Mouse (Mus musculus) hindbrain, embryonic 11.5 days (tissue): ENCODE measurements around the gene Acox3. TPM values are rescaled to one million over a fixed set of nuclear protein-coding genes. Genes with fewer than 3 reads are reported as not detected.

Experiments used
- ATAC-seq: fragments of 200-750 bp; cut with Nextera tagmentation; 2 replicates; pipeline ENCODE4 v1.8.0; 2017; ENCODE audit warnings: mild to moderate bottlenecking, moderate TSS enrichment, moderate library complexity; ENCODE audit not compliant: low FRiP score
- DNase-seq: peaks from one replicate; pipeline ENCODE4 v3.0.0-alpha.2; 2015; ENCODE audit warnings: low spot score
- H3K27ac ChIP-seq: fragments of 300-500 bp; sonication (generic); 2 replicates; pipeline ENCODE4 v1.5.1; 2014; ENCODE audit warnings: mild to moderate bottlenecking, low read depth, low read length
- H3K27me3 ChIP-seq: fragments of 300-500 bp; sonication (generic); 2 replicates; pipeline ENCODE4 v1.6.1; 2014; ENCODE audit warnings: mild to moderate bottlenecking, low read length, moderate library complexity, mixed read lengths; ENCODE audit not compliant: control insufficient read depth, insufficient read depth
- H3K36me3 ChIP-seq: fragments of 300-500 bp; sonication (generic); 2 replicates; pipeline ENCODE4 v1.6.1; 2014; ENCODE audit warnings: mild to moderate bottlenecking, low read length, moderate library complexity, mixed read lengths; ENCODE audit not compliant: control insufficient read depth, insufficient read depth
- H3K4me1 ChIP-seq: fragments of 300-500 bp; sonication (generic); replicated peaks from 2 replicates; pipeline ENCODE4 v1.6.1; 2014; ENCODE audit warnings: low read length, mixed read lengths; ENCODE audit not compliant: control insufficient read depth, insufficient read depth
- H3K4me2 ChIP-seq: fragments of 300-500 bp; sonication (generic); replicated peaks from 2 replicates; pipeline ENCODE4 v1.6.1; 2014; ENCODE audit warnings: mild to moderate bottlenecking, low read depth, low read length
- H3K4me3 ChIP-seq: fragments of 300-500 bp; sonication (generic); 2 replicates; pipeline ENCODE4 v1.5.1; 2014; ENCODE audit warnings: low read depth, low read length
- H3K9ac ChIP-seq: fragments of 300-500 bp; sonication (generic); 2 replicates; pipeline ENCODE4 v1.6.1; 2014; ENCODE audit warnings: low read depth, low read length
- H3K9me3 ChIP-seq: fragments of 300-500 bp; sonication (generic); 2 replicates; pipeline ENCODE4 v1.6.1; 2016; ENCODE audit warnings: low read length; ENCODE audit not compliant: control insufficient read depth
- WGBS: fragments of 180-500 bp; shearing (Covaris S2); extraction: QIAGEN DNeasy Blood & Tissue Kit; methylation state at CpG from one replicate; pipeline ENCODE4 v1.1.7; 2014; 5-methylcytosine and 5-hydroxymethylcytosine counted together
- polyA plus RNA-seq: library from polyadenylated mRNA; unstranded; fragments of >200 nt; fragmentation: Nextera tagmentation; extraction: Ambion mirVana; gene quantifications from 2 replicates; pipeline ENCODE4 v1.2.1, GENCODE M21; 2014

The Acox3 gene
- polyA plus RNA-seq, 1 experiment from 2014 or later, result 14.7 TPM

- DNase-seq (no peak), ATAC-seq (no peak)
- no peak overlapping the region for H3K27ac ChIP-seq
- no peak overlapping the region for H3K4me2 ChIP-seq
- no peaks in the 10 kb centered on the region for H3K9me3 ChIP-seq
- H3K4me1 ChIP-seq, result no peaks in the 10 kb centered on the region
- 54% methylated on average over 7 of the region's 7 CpGs for WGBS
- H3K9ac ChIP-seq, result no peak overlapping the region
- no peak overlapping the region for H3K4me3 ChIP-seq
- no peaks in the 10 kb centered on the region for H3K27me3 ChIP-seq
- H3K36me3 ChIP-seq, result no peaks in the 10 kb centered on the region
Observed at GRCm38 (mm10) chr5:35551855-35552837, 30.7 kb upstream of the Acox3 start.

DNA sequence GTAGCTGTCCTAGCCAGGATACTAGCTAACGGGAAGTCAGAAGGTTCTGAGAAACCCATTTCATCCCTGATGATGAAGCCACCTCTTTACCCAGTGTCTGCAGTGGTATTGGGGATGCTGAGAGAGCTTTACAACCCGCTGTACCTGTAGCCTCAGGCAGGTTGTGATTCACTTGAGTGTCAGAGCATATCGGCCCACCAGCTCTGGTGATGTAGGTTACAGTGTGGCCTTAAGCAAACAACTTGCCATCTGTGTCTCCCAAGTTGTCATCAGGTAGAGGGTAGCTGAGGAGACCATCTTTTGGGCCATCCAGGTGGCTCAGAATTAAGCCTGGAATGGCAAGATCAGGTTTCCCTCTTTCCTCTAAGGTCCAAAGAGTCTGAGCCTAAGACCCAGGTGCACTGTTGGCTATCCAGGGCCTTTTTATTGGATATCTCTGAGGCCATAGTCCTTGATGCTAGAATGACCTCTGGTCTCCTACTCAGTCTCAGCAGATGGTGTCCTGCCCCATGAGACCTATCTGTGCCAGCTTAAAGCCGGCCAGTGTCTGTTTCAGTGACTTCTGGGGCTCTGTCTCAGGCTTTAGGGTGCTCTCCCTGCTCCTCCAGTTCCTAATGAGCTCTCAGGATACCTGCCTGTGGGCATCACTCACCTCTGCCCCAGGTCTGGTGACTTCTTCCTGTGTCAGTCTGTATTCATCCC, 29.9 kb upstream of the Acox3 start:
- no peak overlapping the region for H3K4me2 ChIP-seq
- DNase-seq (no peak), ATAC-seq (no peak)
- no peaks in the 10 kb centered on the region for H3K27me3 ChIP-seq
- WGBS, result 78% methylated on average over 4 of the region's 4 CpGs
- H3K9ac ChIP-seq, result no peak overlapping the region
- H3K4me3 ChIP-seq, result no peak overlapping the region
- H3K27ac ChIP-seq, result no peak overlapping the region
- no peaks in the 10 kb centered on the region for H3K36me3 ChIP-seq
- H3K4me1 ChIP-seq, result no peaks in the 10 kb centered on the region
- H3K9me3 ChIP-seq, result no peaks in the 10 kb centered on the region

DNA sequence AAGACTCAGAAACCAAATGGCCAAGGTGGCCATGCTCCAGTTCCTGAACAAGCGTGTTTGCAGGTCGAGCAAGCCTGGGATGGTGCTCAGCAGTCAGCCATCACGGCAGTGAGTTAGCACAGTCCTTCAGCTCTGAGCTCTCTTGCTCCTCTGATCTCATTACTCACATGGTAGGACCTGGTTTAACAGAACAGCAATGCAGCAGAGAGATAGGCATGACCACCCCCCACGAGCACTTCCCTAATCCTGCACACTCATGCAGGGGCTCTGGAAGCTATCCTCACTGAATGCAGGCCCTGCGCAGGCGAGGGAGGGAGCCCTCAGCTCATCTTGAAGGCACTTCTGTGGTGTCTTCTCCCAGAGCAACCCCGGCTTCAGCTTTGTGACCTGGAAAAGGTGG, 26.4 kb upstream of the Acox3 start:
- H3K27me3 ChIP-seq, result no peaks in the 10 kb centered on the region
- H3K36me3 ChIP-seq, result no peaks in the 10 kb centered on the region
- H3K27ac ChIP-seq, result no peak overlapping the region
- no peaks in the 10 kb centered on the region for H3K4me1 ChIP-seq
- H3K4me2 ChIP-seq, result no peak overlapping the region
- ATAC-seq (no peak), DNase-seq (no peak)
- no peak overlapping the region for H3K4me3 ChIP-seq
- no peaks in the 10 kb centered on the region for H3K9me3 ChIP-seq
- H3K9ac ChIP-seq, result no peak overlapping the region
- WGBS, result 88% methylated on average over 7 of the region's 7 CpGs

DNA sequence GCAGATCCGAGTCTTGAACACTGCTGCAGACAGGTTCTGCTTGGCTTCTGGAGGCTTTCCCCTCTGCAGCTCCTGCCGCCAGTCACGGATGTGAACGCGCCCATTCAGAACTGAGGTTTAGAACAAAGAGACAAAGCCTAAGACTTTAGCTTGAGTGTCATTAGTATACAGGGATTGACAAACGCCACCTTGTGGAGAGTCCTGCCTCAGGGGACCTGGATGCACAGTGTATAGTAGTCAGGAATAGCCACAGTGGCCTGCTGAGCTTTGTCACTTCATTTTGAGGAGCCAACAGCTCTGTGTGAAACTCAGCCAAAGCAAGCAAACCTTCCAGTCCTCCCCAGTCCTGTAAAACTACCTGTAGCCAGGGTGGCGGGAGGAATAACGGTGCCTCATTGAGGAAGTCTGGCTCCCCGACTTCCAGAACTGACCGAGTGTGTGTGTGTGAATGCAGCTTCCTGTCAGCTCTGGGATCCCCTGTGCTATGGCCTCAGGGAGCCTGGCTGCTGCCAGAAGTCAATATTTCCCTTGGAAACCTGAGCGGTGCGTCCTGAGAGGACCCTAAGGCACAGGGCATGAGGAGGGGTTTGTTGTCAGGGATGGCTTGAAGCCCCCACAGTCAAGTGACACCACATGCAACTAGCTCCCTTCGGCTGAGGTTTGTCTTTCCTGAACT, 24.8 kb upstream of the Acox3 start:
- DNase-seq (peak; percentile 44), ATAC-seq (no peak)
- Histone ChIP-seq H3K27ac (no peak overlapping the region), H3K4me1 (no peaks in the 10 kb centered on the region), H3K36me3 (no peaks in the 10 kb centered on the region; the same call in 1 of the 2 replicates), H3K27me3 (no peaks in the 10 kb centered on the region), H3K9me3 (no peaks in the 10 kb centered on the region), H3K4me3 (no peak overlapping the region), H3K4me2 (no peak overlapping the region), H3K9ac (0 out of 2 replicates have a peak overlapping the region, but pooled peaks have one; percentile 11)
- 72% methylated on average over 13 of the region's 13 CpGs for WGBS

DNA sequence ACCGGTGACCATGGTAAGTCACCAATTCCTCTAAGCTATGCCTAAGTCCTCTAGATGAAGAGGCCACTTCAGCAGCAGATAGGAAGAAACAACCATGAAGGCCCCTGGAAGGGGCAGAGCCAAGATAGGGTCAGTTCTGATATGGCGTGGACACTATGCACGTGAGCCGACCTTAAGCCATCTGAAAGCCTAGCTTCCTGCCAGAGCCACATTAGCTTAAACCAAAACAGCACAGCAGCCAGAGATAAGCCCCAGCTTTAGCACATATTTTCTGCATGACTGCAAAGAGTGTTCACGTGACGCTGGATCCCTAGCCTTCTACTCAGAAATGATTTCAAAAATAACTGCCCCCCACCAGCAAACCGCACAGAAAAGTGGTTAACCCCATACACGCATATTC, 23.4 kb upstream of the Acox3 start:
- no peaks in the 10 kb centered on the region for H3K27me3 ChIP-seq
- H3K4me1 ChIP-seq, result no peaks in the 10 kb centered on the region
- no peak overlapping the region for H3K27ac ChIP-seq
- 95% methylated on average over 8 of the region's 8 CpGs for WGBS
- H3K9ac ChIP-seq, result no peak overlapping the region
- ATAC-seq, result no peak
- no peaks in the 10 kb centered on the region for H3K9me3 ChIP-seq
- no peak overlapping the region for H3K4me2 ChIP-seq
- H3K36me3 ChIP-seq, result no peaks in the 10 kb centered on the region; the same call in 1 of the 2 replicates
- no peak overlapping the region for H3K4me3 ChIP-seq
- DNase-seq, result no peak

DNA sequence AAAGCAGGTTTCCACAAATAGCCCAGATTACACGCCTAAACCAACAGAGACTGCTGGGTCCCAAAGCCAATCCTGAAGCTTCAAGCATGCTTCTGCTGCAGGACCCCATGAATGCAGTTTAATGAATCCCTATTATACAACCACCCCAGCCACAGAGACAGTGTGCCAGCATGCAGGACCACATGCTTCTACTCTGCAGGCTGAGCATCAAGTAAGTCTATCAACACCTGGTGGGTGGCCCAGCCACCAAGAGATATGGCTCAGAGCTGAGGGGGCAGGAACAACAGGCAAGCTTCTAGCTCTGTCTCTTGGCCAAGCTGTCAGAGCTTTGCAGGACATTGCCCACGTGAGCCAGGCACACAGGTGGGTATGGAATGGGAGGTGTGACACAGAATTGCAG, 20.2 kb upstream of the Acox3 start:
- Histone ChIP-seq H3K36me3 (no peaks in the 10 kb centered on the region; the same call in 1 of the 2 replicates), H3K4me1 (no peaks in the 10 kb centered on the region), H3K9ac (no peak overlapping the region), H3K4me2 (no peak overlapping the region), H3K27me3 (no peaks in the 10 kb centered on the region), H3K4me3 (no peak overlapping the region), H3K27ac (no peak overlapping the region), H3K9me3 (no peaks in the 10 kb centered on the region)
- WGBS, result 92% methylated on average over 2 of the region's 2 CpGs
- ATAC-seq, result no peak
- DNase-seq, result no peak

GRCm38 (mm10) chr5:35563449-35563848, 19.4 kb upstream of the Acox3 start:
- ATAC-seq (no peak), DNase-seq (peak; percentile 87)
- Histone ChIP-seq H3K9ac (no peak overlapping the region), H3K4me1 (no peaks in the 10 kb centered on the region), H3K9me3 (no peaks in the 10 kb centered on the region), H3K4me3 (no peak overlapping the region), H3K36me3 (no peaks in the 10 kb centered on the region; the same call in 1 of the 2 replicates), H3K27me3 (no peaks in the 10 kb centered on the region), H3K4me2 (no peak overlapping the region), H3K27ac (no peak overlapping the region)
- WGBS, result 0% methylated on average over 1 of the region's 1 CpGs

- H3K36me3 ChIP-seq, result no peaks in the 10 kb centered on the region; the same call in 1 of the 2 replicates
- no peak overlapping the region for H3K9ac ChIP-seq
- 89% methylated on average over 9 of the region's 9 CpGs for WGBS
Observed at GRCm38 (mm10) chr5:35565217-35565616, 17.6 kb upstream of the Acox3 start.

More at GRCm38 (mm10) chr5:35565217-35565616, 17.6 kb upstream of the Acox3 start:
- DNase-seq (no peak), ATAC-seq (no peak)
- H3K4me3 ChIP-seq, result no peak overlapping the region
- H3K4me2 ChIP-seq, result no peak overlapping the region
- H3K27ac ChIP-seq, result no peak overlapping the region
- no peaks in the 10 kb centered on the region for H3K4me1 ChIP-seq
- H3K27me3 ChIP-seq, result no peaks in the 10 kb centered on the region
- H3K9me3 ChIP-seq, result no peaks in the 10 kb centered on the region
